Mouse (Mus musculus) ovary, postnatal 36 days (tissue): ENCODE measurements at regions not wholly inside any gene's neighbourhood (a gene's known extent, or its start where the extent isn't known, plus 50 kb on each side); places are given as distances from the start of the nearest gene placed in this dataset.
A peak's percentile ranks its signal among the peaks of the same experiment; 100 is the strongest.

Experiments used
- DNase-seq: peaks from one replicate; pipeline ENCODE4 v3.0.0; 2022; ENCODE audit warnings: low spot score, mixed read lengths

DNA sequence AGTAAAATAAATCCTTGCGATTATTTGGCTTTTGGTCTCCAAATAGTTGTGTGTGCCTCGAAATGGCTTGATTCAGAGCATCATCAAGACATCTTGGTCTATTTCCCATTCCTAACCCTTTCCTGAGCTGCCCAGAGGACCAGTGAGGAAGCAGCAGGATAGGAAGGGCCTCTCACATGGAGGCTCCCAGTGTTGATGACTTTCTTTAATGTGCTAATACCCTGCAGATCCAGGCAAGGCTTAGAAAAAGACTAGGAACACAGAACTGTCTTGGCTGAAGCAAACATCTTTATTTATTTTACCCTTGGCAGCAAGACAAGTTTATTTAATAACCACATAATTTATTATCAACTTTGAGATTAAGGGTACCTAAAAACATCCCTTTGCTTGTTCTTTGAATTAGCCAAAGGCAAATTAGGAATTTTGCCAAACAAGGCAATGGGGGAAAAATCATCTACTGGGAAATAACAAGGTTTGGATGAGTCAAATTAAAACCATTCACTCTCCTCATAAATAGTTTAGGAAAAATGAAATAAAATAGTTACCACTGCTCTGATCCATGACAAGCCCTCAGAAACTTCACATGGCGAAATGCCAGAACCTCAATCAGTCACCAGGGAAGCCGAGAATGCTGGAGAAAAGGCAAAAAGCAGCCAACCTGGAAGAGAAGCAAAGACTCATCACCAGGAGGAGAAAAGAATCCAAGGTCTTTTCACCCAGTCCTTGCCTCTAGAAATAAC is 263.1 kb upstream of the 1700056E22Rik start:
- no peak for DNase-seq

DNA sequence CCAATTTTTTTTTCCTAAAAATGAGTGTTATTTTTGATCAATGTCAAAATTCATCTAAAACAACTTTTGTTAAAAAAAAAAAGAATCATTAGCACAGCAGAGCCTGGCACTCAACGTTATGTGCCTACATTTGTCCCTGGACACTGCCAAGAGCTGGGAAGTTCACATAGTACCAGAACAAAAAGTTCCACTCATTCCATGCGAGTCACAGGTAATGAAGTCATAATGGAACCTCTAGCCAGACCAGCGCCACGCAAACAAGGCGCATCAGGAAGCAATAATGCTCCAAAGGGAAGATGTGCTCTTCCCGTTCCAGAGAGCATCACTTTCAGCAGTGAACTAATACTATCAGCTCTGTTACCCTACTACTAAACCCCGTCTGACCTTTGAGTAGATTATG is 257.0 kb upstream of the 1700056E22Rik start:
- no peak for DNase-seq

DNA sequence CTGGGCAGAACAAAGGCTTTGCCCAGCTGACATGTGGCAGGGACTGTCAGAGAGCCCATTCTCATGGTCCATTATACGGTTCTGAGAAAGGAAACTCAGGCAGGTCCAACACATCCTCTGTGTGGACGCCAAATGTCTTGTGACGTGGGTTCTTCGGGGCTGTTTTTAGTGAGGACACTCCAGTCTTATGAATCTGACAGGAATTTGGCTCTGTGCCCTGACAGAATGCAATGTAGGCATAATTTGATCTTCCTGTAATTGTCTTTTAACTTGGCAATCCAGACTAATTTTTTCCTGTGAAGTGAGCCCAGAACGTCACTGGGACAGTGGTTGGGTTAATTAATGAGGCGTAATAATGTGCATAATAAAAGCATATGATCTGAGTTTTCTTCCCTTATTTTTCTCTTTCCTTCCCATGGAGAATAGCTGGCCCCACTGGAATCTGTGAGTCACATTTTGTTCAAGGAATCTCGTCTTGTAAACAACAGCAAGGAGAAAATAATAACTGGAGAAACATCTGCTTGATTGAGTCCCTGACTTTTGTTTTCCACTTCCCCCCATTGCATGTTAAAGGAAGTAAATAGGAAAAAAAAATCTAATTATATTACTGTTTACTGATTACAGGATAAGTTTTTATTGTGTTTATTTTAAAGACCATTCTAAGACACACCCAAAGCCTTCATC is 255.8 kb upstream of the 1700056E22Rik start:
- DNase-seq: no peak

DNA sequence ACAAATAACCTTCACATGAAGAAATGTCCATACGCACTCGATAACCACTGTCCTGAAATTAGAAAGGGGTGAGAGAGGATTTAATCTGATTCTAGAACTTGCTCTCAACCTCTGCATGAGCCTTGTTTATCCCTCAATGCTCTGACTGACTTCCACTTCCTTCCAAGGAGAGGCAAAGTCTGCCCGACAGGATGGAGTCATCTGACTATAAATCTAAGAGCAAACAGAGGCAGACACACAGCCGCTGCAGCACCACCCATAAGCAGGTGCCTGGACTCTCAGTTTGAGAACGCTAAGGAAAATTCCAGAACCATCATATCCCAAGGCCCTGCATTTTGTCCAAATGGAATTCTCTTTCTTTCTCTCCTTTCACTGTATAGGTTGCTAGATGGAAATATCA is 247.7 kb upstream of the 1700056E22Rik start:
- no peak for DNase-seq

DNA sequence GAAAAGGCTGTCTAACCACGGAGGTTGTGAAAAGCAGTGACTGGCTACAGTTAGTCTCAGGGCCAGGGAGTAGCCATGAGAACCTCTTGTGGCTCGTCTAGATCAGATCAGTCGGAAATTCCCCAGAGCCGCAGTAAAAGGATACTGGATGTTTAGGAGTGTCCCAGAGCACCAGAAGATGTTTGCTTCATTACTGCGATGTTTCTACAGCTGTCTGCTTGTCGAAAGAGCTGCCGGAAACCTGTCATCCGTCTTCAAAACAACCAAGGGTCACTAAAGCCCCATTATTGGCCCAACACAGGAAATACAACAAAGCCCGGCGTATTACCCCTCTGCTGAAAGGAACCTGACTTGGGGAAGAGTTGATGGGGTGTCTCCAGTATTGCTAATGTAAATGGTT is 245.2 kb upstream of the 1700056E22Rik start:
- DNase-seq: no peak

DNA sequence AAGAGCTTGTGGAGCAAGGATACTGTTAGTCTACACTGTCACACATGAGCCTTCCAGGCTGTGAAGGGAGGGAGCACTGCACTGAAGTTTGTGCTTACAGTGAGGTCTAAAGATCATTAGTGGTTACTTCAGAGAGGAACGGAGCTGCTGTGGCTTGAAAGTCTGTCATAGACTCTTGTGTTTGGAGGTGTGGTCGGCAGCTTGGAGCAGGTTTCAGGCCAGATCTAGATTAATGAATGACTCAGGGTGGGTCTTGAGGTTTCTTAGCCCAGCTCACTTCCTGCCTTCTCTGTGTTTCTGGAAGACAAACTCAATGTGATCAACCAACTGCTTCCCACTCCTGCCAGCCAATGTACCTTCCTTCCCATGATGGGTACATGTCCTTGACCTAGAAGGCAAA is 242.9 kb upstream of the 1700056E22Rik start:
- DNase-seq: no peak

DNA sequence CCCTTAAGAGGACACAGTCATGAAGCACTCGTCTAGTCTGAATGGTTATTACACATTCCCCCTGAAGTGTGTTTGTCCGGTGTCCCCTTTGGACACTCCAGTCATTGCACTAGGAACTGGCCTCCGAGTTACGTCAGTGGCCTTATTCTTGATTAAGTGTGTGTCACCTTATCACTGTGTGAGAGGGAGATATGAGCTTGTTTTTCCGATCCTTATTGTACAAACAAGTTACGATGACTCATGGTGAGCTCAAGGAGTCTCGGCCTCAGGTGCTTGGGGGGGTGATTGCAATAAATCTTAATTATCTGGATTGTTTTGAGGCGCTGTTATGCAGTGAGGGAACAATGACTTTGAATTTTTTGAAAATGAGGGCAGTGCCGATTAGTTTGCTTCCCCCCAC is 241.8 kb upstream of the 1700056E22Rik start:
- no peak for DNase-seq

DNA sequence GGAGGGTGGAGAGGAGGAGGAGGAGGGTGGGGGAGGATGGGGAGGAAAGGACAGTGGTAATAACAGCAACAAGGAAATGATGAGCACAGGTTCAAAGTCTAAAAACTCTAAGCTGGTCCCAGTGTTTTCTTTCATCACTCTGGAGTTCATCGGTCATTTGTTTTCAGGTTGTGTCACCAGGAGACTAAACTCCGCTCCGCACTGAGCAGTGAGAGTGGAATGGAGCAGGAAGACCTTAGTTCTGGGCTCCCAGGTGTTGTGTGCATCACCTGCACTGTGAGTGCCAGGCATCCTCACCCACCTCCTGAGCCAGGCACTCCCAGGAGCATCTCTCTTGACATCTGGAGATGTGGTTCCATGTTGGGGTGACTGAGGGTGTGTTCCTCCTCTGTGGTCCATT is 241.3 kb upstream of the 1700056E22Rik start:
- no peak for DNase-seq

DNA sequence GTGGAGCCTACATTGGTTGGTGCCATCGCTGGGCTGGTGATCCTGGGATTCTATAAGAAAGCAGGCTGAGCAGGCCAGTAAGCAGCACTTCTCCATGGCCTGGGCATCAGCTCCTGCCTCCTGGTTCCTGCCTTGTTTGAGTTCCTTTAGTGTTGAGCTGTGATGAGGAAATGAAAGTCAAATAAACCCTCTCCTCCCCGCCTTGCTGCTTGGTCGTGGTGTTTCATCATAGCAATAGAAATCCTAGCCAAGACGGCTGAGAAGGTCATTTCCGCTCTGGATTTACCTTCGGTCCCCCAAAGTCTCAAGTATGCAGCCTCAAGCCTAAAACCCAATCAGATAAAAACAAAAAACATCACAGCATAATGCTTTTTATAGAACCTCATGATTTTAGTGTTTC is 240.6 kb upstream of the 1700056E22Rik start:
- no peak for DNase-seq

DNA sequence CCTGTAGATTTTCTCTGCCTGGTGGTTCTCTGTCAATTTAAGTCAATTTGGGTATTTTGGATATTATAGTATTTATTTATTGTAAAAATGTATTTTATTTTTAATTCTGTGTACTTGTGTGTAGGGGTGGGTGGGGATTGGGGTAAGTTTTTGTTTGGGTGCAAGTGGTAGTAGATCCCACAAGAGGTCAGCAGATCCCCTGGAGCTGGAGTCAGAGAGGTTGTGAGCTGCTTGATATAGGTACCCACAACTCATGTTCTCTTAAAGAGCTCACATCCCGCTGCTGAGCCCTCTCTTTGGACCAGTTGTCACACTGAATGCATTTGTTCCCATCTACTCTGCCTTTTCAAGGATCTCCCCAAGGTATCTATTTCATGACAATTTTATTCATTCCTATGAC is 239.6 kb upstream of the 1700056E22Rik start:
- no peak for DNase-seq

DNA sequence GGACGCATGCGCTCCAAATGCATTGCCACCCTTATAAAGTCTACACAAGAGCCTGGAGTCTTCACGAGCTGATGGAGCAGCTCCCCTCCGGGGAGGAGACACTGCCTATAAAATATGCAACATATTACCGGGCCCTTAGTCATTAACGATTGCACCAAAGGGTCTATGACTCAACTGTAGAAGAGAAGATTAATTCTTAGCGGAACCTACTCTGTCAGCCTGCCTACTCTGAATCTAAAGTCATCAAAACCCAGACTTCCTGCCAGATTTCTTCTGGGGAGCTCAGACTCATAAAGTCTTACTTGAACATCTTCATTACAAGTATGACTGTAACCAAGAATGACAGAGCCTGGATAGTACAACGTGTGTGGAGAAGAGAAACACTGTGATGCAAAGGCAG is 237.2 kb upstream of the 1700056E22Rik start:
- DNase-seq: no peak

DNA sequence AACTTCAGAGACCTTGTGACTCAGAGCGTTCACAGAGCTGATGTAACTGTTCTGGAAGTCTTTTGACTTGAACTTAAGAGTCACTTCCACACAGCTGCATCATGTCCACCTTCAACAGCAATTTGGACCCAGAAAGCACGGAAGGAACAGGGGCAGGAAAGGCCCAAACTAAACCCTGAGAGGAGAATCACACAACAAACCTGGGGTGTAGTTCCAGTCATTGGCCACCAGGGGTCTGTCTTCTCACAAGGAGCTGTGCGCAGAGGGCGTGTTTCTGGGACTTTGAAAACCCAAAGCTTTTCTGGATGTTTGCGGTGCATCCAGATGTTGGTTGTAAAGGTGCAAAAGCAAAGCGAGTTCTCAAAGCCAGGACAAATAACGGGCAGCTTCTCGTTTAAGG is 231.9 kb upstream of the 1700056E22Rik start:
- peak; percentile 31 for DNase-seq

DNA sequence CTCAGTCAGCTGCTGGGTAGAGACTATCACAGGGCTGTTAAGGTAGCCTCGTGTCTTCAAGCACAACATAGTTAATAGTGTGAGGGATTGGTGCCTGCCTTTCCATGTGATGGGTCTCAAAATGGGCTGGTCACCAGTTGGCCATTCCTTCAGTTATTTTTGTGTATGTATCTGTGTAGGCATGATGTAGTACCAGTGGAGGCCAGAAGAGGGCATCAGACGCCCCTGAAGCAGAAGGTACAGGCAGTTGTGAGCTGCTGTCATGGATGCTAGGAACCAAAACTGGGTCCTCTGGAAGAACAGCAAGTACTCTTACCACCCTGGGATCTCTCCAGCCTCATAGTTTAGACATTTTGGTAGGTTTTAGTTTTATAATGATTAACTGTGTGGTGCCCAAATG is 228.9 kb upstream of the 1700056E22Rik start:
- DNase-seq: no peak

DNA sequence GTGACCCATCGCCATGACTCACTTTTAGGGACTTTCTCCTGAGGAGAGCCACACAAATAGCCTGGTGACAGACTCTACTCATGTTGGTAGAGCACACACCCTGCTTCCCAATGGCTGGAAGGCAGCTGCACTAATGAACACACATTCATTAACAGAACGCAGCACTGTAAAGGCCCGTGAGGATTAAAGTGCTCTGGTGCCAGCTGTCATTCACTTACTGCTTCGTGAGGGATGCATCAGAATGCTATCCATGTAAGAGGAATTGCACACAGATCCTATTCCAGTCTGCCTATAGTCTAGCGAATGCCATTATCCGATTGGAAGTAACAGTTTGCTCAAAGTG is 227.3 kb upstream of the 1700056E22Rik start:
- DNase-seq: no peak

DNA sequence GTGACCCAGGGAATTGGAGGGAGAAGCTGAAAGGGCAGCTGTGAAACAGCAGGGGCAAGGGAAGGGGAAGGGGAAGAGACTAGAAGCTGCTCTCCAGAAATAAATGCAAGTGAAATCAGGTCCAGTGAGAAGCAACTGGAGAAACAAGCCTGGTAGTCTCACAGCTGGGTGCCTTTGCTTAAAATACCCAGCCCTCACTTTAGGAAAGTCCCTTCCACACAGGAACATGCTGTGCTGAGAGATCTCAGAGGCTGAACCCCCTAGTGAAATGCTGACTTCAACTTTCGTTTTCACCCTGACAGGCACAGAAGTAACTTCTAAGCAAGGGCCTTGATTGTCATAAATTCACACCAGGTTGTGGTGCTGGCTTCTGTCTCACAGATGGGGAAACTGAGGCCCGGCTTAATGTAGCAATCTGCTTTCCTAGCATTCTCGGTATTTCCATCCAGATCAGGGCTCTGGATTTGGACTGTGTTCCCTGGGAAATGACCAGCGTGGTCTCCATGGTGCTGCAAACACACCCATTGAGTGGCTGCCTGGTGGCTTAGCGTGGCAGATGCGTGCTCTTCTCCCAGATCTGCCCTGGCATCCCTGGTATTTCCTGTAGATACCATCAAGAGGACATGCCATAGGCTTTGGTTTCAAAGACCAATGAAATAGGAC is 226.8 kb upstream of the 1700056E22Rik start:
- no peak for DNase-seq

DNA sequence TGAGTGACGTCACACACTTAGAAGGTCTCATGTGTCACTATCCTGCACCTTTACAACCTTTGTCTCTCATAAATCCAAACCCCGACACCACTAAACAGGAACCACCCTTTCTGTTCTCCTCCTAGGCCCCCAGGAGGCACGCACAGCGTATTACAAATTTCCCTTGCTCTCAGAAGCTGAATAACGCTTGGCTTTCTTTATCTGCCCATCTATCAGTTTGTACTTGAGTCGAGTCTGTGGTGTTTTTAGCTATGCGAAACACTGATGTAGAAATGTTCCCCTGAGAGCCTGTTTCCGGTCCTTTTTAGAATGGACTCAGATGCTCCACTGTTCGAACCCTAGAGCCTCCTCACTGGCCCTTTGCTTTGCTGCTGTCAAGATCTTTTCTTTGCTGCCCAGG is 225.8 kb upstream of the 1700056E22Rik start:
- DNase-seq: no peak

DNA sequence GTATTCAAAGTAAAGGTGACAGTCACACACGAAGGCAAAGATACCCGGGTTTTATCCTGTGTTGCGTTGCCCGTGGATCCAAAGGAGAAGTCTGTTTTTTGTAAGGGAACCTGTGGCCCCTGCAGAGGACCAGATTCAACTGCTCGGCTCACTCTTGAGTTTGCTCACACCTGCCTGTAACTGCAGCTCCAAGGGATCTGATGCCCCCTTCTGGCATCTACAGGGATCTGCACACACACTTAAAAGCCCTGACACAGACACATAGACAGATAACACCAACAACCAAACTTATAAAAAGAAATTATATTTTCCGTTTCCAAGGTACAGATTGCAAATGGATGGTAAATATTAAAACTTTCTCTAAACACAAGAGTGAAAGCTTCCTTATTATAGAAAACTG is 223.3 kb upstream of the 1700056E22Rik start:
- no peak for DNase-seq

DNA sequence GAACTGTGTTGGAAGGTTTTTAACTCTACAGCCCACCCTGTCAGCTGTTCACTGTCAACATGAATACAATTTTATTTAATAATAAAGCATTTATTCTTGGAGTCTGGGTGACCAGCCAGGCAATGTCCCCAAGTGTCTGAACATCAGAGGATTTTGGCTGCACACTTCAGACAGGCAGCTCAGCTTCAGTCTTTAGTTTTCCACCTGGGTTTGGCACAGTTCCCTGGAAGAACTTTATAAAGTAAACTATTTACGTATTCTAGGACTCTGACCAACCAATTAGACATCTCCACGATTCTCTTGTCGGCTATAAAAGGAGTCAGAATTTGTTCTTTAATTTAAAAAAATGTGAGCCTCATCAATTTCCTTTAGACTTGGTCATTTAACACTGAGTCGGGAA is 220.8 kb upstream of the 1700056E22Rik start:
- DNase-seq: no peak

DNA sequence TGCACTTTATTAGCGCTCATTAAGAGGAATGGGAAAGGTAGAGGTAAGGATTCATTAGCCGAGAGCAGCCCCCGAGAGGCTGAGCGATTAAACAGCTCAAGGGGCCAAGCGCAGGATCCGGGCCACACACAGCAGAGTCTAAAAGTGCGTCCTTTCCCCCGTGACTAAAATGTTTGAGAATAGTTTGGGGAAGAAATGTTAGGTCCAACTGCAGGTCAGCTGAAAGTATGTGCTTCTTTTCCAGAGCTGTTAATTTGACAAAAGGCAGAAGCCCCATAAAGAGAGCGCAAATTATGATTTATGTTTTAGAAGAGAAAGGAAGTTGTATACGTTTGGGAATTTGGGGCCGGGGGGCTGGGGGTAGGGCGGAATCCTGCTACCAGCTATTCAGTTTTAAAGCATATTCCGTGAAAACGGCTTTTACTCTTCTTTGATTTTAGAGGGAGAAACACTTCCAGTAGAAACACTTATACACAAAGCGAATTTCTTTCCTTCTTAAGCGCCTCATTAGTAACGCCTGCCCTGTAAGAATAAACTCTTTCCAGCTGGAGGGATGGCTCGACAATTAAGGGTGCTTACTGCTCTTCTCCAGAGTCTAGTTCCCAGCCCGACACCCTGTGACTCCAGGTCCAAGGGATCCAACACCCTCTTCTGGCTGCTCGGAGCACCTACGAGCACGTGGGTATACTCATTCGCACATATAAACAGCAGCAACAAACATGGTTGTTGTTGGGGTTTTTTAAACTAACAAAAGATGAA is 210.8 kb upstream of the 1700056E22Rik start:
- DNase-seq: no peak

DNA sequence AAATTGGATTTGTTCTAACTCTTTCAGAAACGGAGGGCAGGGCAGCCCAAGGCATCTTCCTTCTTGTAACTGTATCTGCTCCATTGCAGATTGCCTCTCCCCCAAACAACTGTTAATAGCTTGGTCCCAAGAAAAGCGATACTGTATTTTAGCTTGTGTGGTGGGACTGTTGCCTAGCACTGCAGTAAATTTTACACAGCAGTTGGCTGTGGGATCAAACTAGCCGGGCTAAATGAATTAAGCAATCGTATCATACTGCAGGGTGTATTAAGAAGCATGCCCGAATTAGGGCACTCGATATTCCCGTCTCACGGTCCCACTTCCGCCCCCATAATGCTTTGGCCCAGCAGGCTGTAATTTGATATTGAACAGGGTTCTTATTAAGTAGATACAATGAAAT is 210.2 kb upstream of the 1700056E22Rik start:
- no peak for DNase-seq

DNA sequence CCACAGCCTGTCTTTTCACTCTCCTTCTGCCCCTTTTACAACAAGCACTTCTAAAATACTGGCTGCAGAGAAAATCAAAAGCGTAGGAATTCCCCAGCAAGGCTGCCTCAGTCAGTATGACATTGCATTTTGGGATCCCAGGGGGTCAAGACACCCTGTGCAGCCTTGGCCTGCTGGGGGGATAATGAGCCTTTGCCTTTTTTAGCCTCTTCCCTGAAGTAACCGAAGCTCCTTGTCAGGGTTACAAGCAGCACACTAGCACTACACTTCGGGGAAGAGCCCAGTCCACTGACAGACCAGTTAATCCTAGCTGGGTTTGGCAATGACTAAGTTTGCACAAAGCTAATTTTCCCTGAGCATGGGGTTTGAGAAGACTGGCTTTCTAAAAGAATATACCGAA is 207.7 kb upstream of the 1700056E22Rik start:
- DNase-seq: no peak

DNA sequence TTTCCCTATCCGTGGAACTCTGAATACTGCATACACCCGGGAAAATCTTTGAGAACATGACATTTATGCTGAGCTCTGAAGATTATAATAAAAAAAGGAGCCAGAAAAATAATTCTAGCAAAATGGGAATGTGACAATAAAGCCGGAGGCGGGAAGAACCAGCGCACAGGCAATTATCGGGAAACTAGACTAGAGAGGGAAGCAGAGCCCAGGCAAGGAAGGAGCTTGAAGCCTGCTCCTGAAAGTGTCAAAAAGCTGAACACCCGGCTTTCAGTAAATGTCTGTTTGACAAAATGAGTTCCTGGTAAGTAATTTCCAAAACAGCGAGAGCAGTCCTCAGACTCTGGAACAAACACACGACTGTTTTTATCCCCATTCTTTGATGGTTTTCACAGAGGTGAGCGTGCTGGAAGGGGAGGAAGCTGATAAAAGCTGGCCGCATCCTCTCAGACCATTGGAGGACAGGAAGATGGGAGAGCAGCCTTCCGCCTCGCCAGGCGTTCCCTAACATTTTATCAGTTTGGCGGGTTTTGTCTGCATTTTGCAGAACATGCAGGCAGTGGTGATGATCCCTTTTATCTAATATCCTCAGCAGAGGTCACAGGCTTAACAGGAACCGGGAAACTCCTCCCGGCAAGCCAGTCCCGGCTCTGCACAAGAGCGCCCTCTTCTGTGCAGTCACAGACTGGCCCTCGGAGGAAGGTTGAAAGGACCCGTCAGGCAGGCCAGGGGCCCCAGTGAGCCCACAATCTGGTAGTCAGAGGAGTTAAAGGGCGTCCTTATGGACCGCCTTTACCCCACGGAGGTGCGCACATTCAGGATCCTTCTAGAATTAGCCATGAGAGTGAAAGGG is 201.3 kb upstream of the 1700056E22Rik start:
- peak; percentile 69 for DNase-seq
